Mouse (Mus musculus): ENCODE results near the gene Rhox3a. TPM values are rescaled to one million over a fixed set of nuclear protein-coding genes. Genes with fewer than 3 reads are reported as not detected.

The Rhox3a gene
- polyA plus RNA-seq (2012; rRNA removed), result not detected in 2 replicates

GRCm38 (mm10) chrX:37249619-37250018, at the start of gene Rhox3a:
Rhox3a (plus strand) TSS chrX:37249919.

GRCm38 (mm10) chrX:37210941-37211340, 38.8 kb upstream of the Rhox3a start, which contains the start of gene Gm9:
Gm9 (minus strand) TSS chrX:37211041.

DNA sequence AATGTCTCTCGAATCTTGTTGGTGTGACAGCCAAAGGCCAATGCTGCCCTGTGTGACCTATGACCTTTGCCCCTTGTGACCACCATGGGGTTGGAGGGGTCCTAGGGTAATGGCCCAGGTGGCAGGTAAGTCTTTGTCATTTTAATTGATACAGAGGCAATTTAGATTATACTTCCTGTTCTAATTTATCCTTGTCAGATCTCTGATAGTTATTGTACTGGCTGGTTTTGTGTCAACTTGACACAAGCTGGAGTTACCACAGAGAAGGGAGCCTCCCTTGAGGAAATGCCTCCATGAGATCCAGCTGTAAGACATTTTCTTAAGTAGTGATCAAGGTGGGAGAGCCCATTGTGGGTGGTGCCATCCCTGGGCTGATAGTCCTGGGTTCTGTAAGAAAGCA, 27.6 kb upstream of the Rhox3a start, which contains the start of gene Rhox1:
TSS of gene Rhox1 (minus strand) at position 101 of the 400 bp plus-strand sequence.

GRCm38 (mm10) chrX:37244676-37245075, 5.0 kb upstream of the Rhox3a start, which contains the start of gene Rhox2a:
Rhox2a (plus strand) TSS chrX:37244976.

GRCm38 (mm10) chrX:37265038-37265437, 15.3 kb downstream of the Rhox3a start, which contains the start of gene Rhox4a:
Rhox4a (plus strand) TSS chrX:37265338.

Other genes with a start within 250 kb of the Rhox3a start
- gene Sowahd, start 201.1 kb upstream of the Rhox3a start, polyA plus RNA-seq (2012; rRNA removed), result not detected in 2 replicates
- 31.9 and 65.0 TPM in 2 replicates for gene Rpl39, start 164.5 kb upstream of the Rhox3a start, polyA plus RNA-seq (2012; rRNA removed)
- 1.8 and 2.5 TPM in 2 replicates for gene Upf3b, start 139.6 kb upstream of the Rhox3a start, polyA plus RNA-seq (2012; rRNA removed)
- gene Nkap, start 123.1 kb upstream of the Rhox3a start, polyA plus RNA-seq (2012; rRNA removed), result 1.3 and 1.4 TPM in 2 replicates
- not detected in 2 replicates for gene Akap14, start 81.1 kb upstream of the Rhox3a start, polyA plus RNA-seq (2012; rRNA removed)
- gene Ndufa1, start 58.8 kb upstream of the Rhox3a start, polyA plus RNA-seq (2012; rRNA removed), result 258 and 356 TPM in 2 replicates
- 1.6 and 1.9 TPM in 2 replicates for gene Rnf113a1, start 58.7 kb upstream of the Rhox3a start, polyA plus RNA-seq (2012; rRNA removed)
- gene Gm9, start 38.9 kb upstream of the Rhox3a start, polyA plus RNA-seq (2012; rRNA removed), result not detected in 2 replicates
- gene Rhox1, start 27.7 kb upstream of the Rhox3a start, polyA plus RNA-seq (2012; rRNA removed), result not detected in 2 replicates
- not detected in 2 replicates for gene Rhox2a, start 4.9 kb upstream of the Rhox3a start, polyA plus RNA-seq (2012; rRNA removed)
- not detected in 2 replicates for gene Rhox4a, start 15.4 kb downstream of the Rhox3a start, polyA plus RNA-seq (2012; rRNA removed)
- not detected in 2 replicates for gene Rhox3a2, start 130.1 kb downstream of the Rhox3a start, polyA plus RNA-seq (2012; rRNA removed)
- gene Rhox4a2, start 140.9 kb downstream of the Rhox3a start, polyA plus RNA-seq (2012; rRNA removed), result not detected in 2 replicates
- not detected in 2 replicates for gene Rhox2b, start 162.1 kb downstream of the Rhox3a start, polyA plus RNA-seq (2012; rRNA removed)
- not detected in 2 replicates for gene Rhox4b, start 182.6 kb downstream of the Rhox3a start, polyA plus RNA-seq (2012; rRNA removed)
- not detected in 2 replicates for gene Rhox2c, start 203.8 kb downstream of the Rhox3a start, polyA plus RNA-seq (2012; rRNA removed)
- not detected in 2 replicates for gene Rhox3c, start 208.7 kb downstream of the Rhox3a start, polyA plus RNA-seq (2012; rRNA removed)
- gene Rhox4c, start 230.4 kb downstream of the Rhox3a start, polyA plus RNA-seq (2012; rRNA removed), result not detected in 2 replicates
- not detected in 2 replicates for gene Rhox2d, start 243.5 kb downstream of the Rhox3a start, polyA plus RNA-seq (2012; rRNA removed)